Mouse (Mus musculus) midbrain, embryonic 16.5 days (tissue): Measurements from ENCODE around the gene Gm49396. TPM values are rescaled to one million over a fixed set of nuclear protein-coding genes. Genes with fewer than 3 reads are reported as not detected.

Experiments
- ATAC-seq: fragments of 200-750 bp; cut with Nextera tagmentation; 2 replicates; pipeline ENCODE4 v1.8.0; 2017; ENCODE audit warnings: moderate TSS enrichment
- H3K27ac ChIP-seq: fragments of 300-500 bp; sonication (generic); 2 replicates; pipeline ENCODE4 v1.5.1; 2014; ENCODE audit warnings: mild to moderate bottlenecking, low read length, mixed read lengths
- H3K27me3 ChIP-seq: fragments of 300-500 bp; sonication (generic); 2 replicates; pipeline ENCODE4 v1.6.1; 2014; ENCODE audit warnings: low read depth, low read length, mixed read lengths; ENCODE audit not compliant: control insufficient read depth, insufficient read depth
- H3K36me3 ChIP-seq: fragments of 300-500 bp; sonication (generic); 2 replicates; pipeline ENCODE4 v1.6.1; 2014; ENCODE audit warnings: mild to moderate bottlenecking, low read length, moderate library complexity, mixed read lengths; ENCODE audit not compliant: control insufficient read depth, insufficient read depth
- H3K4me1 ChIP-seq: fragments of 300-500 bp; sonication (generic); 2 replicates; pipeline ENCODE4 v1.6.1; 2014; ENCODE audit warnings: mild to moderate bottlenecking, low read length, mixed read lengths; ENCODE audit not compliant: control insufficient read depth, insufficient read depth
- H3K4me2 ChIP-seq: fragments of 300-500 bp; sonication (generic); 2 replicates; pipeline ENCODE4 v1.6.1; 2014; ENCODE audit warnings: mild to moderate bottlenecking, low read length, mixed read lengths
- H3K4me3 ChIP-seq: fragments of 300-500 bp; sonication (generic); 2 replicates; pipeline ENCODE4 v1.5.1; 2014; ENCODE audit warnings: low read depth, mild to moderate bottlenecking, low read length, moderate library complexity, mixed read lengths
- H3K9ac ChIP-seq: fragments of 300-500 bp; sonication (generic); 2 replicates; pipeline ENCODE4 v1.6.1; 2014; ENCODE audit warnings: low read depth, low read length, mixed read lengths
- H3K9me3 ChIP-seq: fragments of 300-500 bp; sonication (generic); replicated peaks from 2 replicates; pipeline ENCODE4 v1.6.1; 2014; ENCODE audit warnings: mild to moderate bottlenecking, low read length, mixed read lengths; ENCODE audit not compliant: control insufficient read depth, poor library complexity, severe bottlenecking
- whole genome bisulfite sequencing: fragments of 180-500 bp; shearing (Covaris S2); extraction: QIAGEN DNeasy Blood & Tissue Kit; methylation state at CpG from one replicate; pipeline ENCODE4 v1.1.7; 2014; 5-methylcytosine and 5-hydroxymethylcytosine counted together
- polyA plus RNA-seq: library from polyadenylated mRNA; unstranded; fragments of >200 nt; fragmentation: Nextera tagmentation; extraction: Ambion mirVana; gene quantifications from 2 replicates; pipeline ENCODE4 v1.2.1, GENCODE M21; 2015

Gene Gm49396
- polyA plus RNA-seq, 1 experiment from 2014 or later: 19.2 TPM

GRCm38 (mm10) chr7:30558656-30559442, 4.3 kb upstream of the Gm49396 start:
- 15% methylated on average over 12 of the region's 12 CpGs for WGBS
- peak overlapping the region; percentile 65 for H3K4me3 ChIP-seq
- no peaks in the 10 kb centered on the region for H3K9me3 ChIP-seq
- H3K27me3 ChIP-seq: no peaks in the 10 kb centered on the region
- H3K9ac ChIP-seq: peak overlapping the region; percentile 72
- H3K4me2 ChIP-seq: peak overlapping the region; percentile 92
- ATAC-seq: peak; percentile 9; the same call in 1 of the 2 replicates
- peaks cover 23% of the 10 kb centered on the region for H3K4me1 ChIP-seq
- peak overlapping the region; percentile 72; the same call in 1 of the 2 replicates for H3K27ac ChIP-seq
- peaks cover 19% of the 10 kb centered on the region for H3K36me3 ChIP-seq

GRCm38 (mm10) chr7:30559443-30559954, 3.6 kb upstream of the Gm49396 start, which contains the start of gene Lin37:
Gene Lin37 (minus strand): TSS chr7:30559838.
- Histone ChIP-seq H3K27me3 (no peaks in the 10 kb centered on the region), H3K4me2 (peak within 1 kb of the TSS; percentile 92), H3K27ac (peak within 1 kb of the TSS; percentile 72), H3K36me3 (peaks cover 19% of the 10 kb centered on the region), H3K9me3 (no peaks in the 10 kb centered on the region), H3K9ac (peak within 1 kb of the TSS; percentile 72), H3K4me1 (peaks cover 28% of the 10 kb centered on the region), H3K4me3 (peak within 1 kb of the TSS; percentile 65)
- under 1% methylated on average over 20 of the region's 20 CpGs for WGBS
- ATAC-seq: peak; percentile 88

- peaks cover 28% of the 10 kb centered on the region for H3K4me1 ChIP-seq
- H3K9ac ChIP-seq: no peak overlapping the region
- no peaks in the 10 kb centered on the region for H3K27me3 ChIP-seq
- H3K27ac ChIP-seq: no peak overlapping the region; the same call in 1 of the 2 replicates
- WGBS: 63% methylated on average over 2 of the region's 2 CpGs
- ATAC-seq: no peak
- peak overlapping the region; percentile 92 for H3K4me2 ChIP-seq
- peaks cover 14% of the 10 kb centered on the region for H3K36me3 ChIP-seq
- H3K9me3 ChIP-seq: no peaks in the 10 kb centered on the region
- H3K4me3 ChIP-seq: no peak overlapping the region
Observed at GRCm38 (mm10) chr7:30560296-30560695, 2.8 kb upstream of the Gm49396 start.

- Histone ChIP-seq H3K9me3 (no peaks in the 10 kb centered on the region), H3K27ac (peak overlapping the region; percentile 74), H3K4me3 (peak overlapping the region; percentile 70), H3K9ac (peak overlapping the region; percentile 61), H3K4me2 (peak overlapping the region; percentile 83), H3K4me1 (peaks cover 28% of the 10 kb centered on the region), H3K36me3 (peaks cover 14% of the 10 kb centered on the region), H3K27me3 (no peaks in the 10 kb centered on the region)
- ATAC-seq: no peak; the same call in 1 of the 2 replicates
- WGBS: 1% methylated on average over 27 of the region's 27 CpGs
Observed at GRCm38 (mm10) chr7:30562526-30563116, 523 bp upstream of the Gm49396 start.

- Histone ChIP-seq H3K4me3 (peak overlapping the region; percentile 70), H3K4me1 (peaks cover 20% of the 10 kb centered on the region), H3K4me2 (peak overlapping the region; percentile 60), H3K27me3 (no peaks in the 10 kb centered on the region), H3K9ac (peak overlapping the region; percentile 73; the same call in 1 of the 2 replicates), H3K9me3 (no peaks in the 10 kb centered on the region), H3K27ac (peak overlapping the region; percentile 92; the same call in 1 of the 2 replicates), H3K36me3 (peaks cover 19% of the 10 kb centered on the region)
- ATAC-seq: no peak
- 27% methylated on average over 6 of the region's 6 CpGs for WGBS
Observed at GRCm38 (mm10) chr7:30563906-30564280, 749 bp downstream of the Gm49396 start.

GRCm38 (mm10) chr7:30564970-30565571, 1.9 kb downstream of the Gm49396 start, which contains the start of gene Igflr1:
Gene Igflr1 (plus strand): TSS chr7:30565427.
- Histone ChIP-seq H3K9ac (no peak within 1 kb of the TSS), H3K9me3 (no peaks in the 10 kb centered on the region), H3K4me3 (no peak within 1 kb of the TSS), H3K27ac (no peak within 1 kb of the TSS), H3K4me2 (peak within 1 kb of the TSS; percentile 60; the same call in 1 of the 2 replicates), H3K27me3 (no peaks in the 10 kb centered on the region), H3K4me1 (peaks cover 14% of the 10 kb centered on the region; the same call in 1 of the 2 replicates), H3K36me3 (peaks cover 29% of the 10 kb centered on the region)
- no peak for ATAC-seq
- WGBS: 94% methylated on average over 12 of the region's 12 CpGs

- no peak overlapping the region for H3K4me2 ChIP-seq
- H3K36me3 ChIP-seq: peaks cover 36% of the 10 kb centered on the region
- no peak overlapping the region for H3K9ac ChIP-seq
- H3K4me1 ChIP-seq: peaks cover 12% of the 10 kb centered on the region; the same call in 1 of the 2 replicates
- WGBS: 89% methylated on average over 9 of the region's 9 CpGs
- H3K27me3 ChIP-seq: no peaks in the 10 kb centered on the region
- H3K9me3 ChIP-seq: no peaks in the 10 kb centered on the region
- H3K4me3 ChIP-seq: no peak overlapping the region
- no peak for ATAC-seq
- H3K27ac ChIP-seq: no peak overlapping the region
Observed at GRCm38 (mm10) chr7:30566033-30566432, 2.9 kb downstream of the Gm49396 start.

GRCm38 (mm10) chr7:30567555-30567954, 4.4 kb downstream of the Gm49396 start:
- WGBS: 93% methylated on average over 11 of the region's 11 CpGs
- H3K27ac ChIP-seq: no peak overlapping the region
- H3K27me3 ChIP-seq: no peaks in the 10 kb centered on the region
- H3K4me3 ChIP-seq: no peak overlapping the region
- H3K4me1 ChIP-seq: peaks cover 7% of the 10 kb centered on the region; the same call in 1 of the 2 replicates
- H3K9me3 ChIP-seq: no peaks in the 10 kb centered on the region
- H3K4me2 ChIP-seq: no peak overlapping the region
- no peak for ATAC-seq
- H3K36me3 ChIP-seq: peaks cover 46% of the 10 kb centered on the region
- no peak overlapping the region for H3K9ac ChIP-seq
